Mouse (Mus musculus) kidney, embryonic 14.5 days (tissue): ENCODE results near the gene Sh2d1b1. TPM values are rescaled to one million over a fixed set of nuclear protein-coding genes. Genes with fewer than 3 reads are reported as not detected.
A peak's percentile ranks its signal among the peaks of the same experiment; 100 is the strongest.

Source experiments
- ATAC-seq: fragments of 200-750 bp; cut with Nextera tagmentation; 2 replicates; pipeline ENCODE4 v1.8.0; 2017; ENCODE audit warnings: moderate number of reproducible peaks, mild to moderate bottlenecking, moderate TSS enrichment, moderate library complexity; ENCODE audit not compliant: low FRiP score, low TSS enrichment
- H3K27ac ChIP-seq: fragments of 300-500 bp; sonication (generic); 2 replicates; pipeline ENCODE4 v1.5.1; 2014; ENCODE audit warnings: low read depth, mild to moderate bottlenecking, low read length, moderate library complexity, mixed read lengths
- H3K27me3 ChIP-seq: fragments of 300-500 bp; sonication (generic); 2 replicates; pipeline ENCODE4 v1.6.1; 2014; ENCODE audit warnings: mild to moderate bottlenecking, low read length; ENCODE audit not compliant: control insufficient read depth, insufficient read depth
- H3K36me3 ChIP-seq: fragments of 300-500 bp; sonication (generic); 2 replicates; pipeline ENCODE4 v1.6.1; 2014; ENCODE audit warnings: low read length, mixed read lengths; ENCODE audit not compliant: control insufficient read depth, insufficient read depth
- H3K4me1 ChIP-seq: fragments of 300-500 bp; sonication (generic); 2 replicates; pipeline ENCODE4 v1.6.1; 2014; ENCODE audit warnings: low read length, mixed read lengths; ENCODE audit not compliant: control insufficient read depth, insufficient read depth
- H3K4me2 ChIP-seq: fragments of 300-500 bp; sonication (generic); replicated peaks from 2 replicates; pipeline ENCODE4 v1.6.1; 2014; ENCODE audit warnings: low read depth, mild to moderate bottlenecking, low read length
- H3K4me3 ChIP-seq: fragments of 300-500 bp; sonication (generic); 2 replicates; pipeline ENCODE4 v1.5.1; 2014; ENCODE audit warnings: mild to moderate bottlenecking, low read length
- H3K9ac ChIP-seq: fragments of 300-500 bp; sonication (generic); 2 replicates; pipeline ENCODE4 v1.6.1; 2014; ENCODE audit warnings: low read depth, mild to moderate bottlenecking, low read length, moderate library complexity
- H3K9me3 ChIP-seq: fragments of 300-500 bp; sonication (generic); 2 replicates; pipeline ENCODE4 v1.6.1; 2016; ENCODE audit warnings: low read length; ENCODE audit not compliant: control insufficient read depth
- WGBS: fragments of 180-500 bp; shearing (Covaris S2); extraction: QIAGEN DNeasy Blood & Tissue Kit; methylation state at CpG from one replicate; pipeline ENCODE4 v1.1.7; 2014; 5-methylcytosine and 5-hydroxymethylcytosine counted together
- polyA plus RNA-seq: library from polyadenylated mRNA; unstranded; fragments of >200 nt; fragmentation: Nextera tagmentation; extraction: Ambion mirVana; gene quantifications from 2 replicates; pipeline ENCODE4 v1.2.1, GENCODE M21; 2014

The Sh2d1b1 gene
- polyA plus RNA-seq, 1 experiment from 2014 or later = not detected

DNA sequence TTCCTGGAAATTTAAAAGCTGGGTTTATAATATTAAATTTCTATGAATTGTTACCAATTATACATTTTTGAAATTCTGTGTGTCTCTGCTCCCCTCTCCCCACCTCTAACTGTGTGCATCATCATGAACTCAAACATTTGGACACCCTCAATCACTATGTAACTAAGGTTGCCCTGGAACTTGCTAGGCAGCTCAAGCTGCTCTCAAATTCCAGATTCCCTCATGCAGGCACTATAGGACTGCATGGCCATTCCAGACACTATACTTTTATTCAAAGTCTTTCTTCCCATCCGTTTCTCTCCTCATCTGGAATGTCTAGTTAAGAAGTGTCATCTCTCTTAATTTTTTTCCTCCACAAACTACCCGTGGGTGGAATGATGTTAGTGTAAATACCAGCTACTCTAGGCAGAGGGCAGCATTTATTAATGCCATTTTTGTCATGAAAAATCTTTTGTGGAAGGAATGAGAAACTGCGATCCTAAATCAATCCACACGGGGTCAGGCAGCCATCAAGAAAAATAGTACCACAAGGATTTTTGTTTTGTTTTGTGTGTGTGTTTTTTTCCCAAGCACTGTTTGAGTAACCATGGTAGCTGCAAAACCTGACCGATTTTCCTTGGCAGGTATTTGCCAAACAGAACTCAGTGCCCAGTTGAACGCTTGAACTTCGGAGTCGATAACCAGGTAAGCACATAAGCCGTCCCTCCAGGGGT is 15.3 kb downstream of the Sh2d1b1 start:
- Histone ChIP-seq H3K27me3 (no peaks in the 10 kb centered on the region), H3K4me3 (no peak overlapping the region), H3K9ac (no peak overlapping the region), H3K4me1 (no peaks in the 10 kb centered on the region), H3K36me3 (no peaks in the 10 kb centered on the region), H3K4me2 (no peak overlapping the region), H3K27ac (no peak overlapping the region), H3K9me3 (peaks cover 3% of the 10 kb centered on the region; the same call in 1 of the 2 replicates)
- WGBS = 45% methylated on average over 9 of the region's 9 CpGs
- no peak for ATAC-seq

DNA sequence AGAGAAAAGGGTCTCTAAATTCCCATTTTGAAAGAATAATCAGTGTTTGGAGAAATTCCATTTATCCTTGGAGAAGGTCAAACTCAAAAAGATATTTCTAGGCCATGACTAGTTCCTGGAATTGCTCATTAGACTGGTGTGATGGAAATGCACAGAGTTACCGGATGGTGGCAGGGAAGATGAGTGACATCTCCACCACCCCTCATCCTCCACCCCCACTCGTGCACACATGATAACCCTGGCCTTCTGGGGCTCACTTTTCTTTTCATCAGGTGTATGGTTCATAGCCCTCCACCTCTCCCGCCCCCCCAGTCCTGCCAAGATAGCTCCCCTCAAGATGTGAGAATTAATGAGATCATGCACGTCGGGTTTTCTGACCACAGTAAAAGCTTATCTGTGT is 16.1 kb downstream of the Sh2d1b1 start:
- H3K27me3 ChIP-seq = no peaks in the 10 kb centered on the region
- H3K36me3 ChIP-seq = no peaks in the 10 kb centered on the region
- H3K9me3 ChIP-seq = peaks cover 3% of the 10 kb centered on the region; the same call in 1 of the 2 replicates
- H3K4me2 ChIP-seq = no peak overlapping the region
- no peak for ATAC-seq
- WGBS = 78% methylated on average over 5 of the region's 5 CpGs
- H3K4me1 ChIP-seq = no peaks in the 10 kb centered on the region
- no peak overlapping the region for H3K4me3 ChIP-seq
- H3K27ac ChIP-seq = no peak overlapping the region
- no peak overlapping the region for H3K9ac ChIP-seq

DNA sequence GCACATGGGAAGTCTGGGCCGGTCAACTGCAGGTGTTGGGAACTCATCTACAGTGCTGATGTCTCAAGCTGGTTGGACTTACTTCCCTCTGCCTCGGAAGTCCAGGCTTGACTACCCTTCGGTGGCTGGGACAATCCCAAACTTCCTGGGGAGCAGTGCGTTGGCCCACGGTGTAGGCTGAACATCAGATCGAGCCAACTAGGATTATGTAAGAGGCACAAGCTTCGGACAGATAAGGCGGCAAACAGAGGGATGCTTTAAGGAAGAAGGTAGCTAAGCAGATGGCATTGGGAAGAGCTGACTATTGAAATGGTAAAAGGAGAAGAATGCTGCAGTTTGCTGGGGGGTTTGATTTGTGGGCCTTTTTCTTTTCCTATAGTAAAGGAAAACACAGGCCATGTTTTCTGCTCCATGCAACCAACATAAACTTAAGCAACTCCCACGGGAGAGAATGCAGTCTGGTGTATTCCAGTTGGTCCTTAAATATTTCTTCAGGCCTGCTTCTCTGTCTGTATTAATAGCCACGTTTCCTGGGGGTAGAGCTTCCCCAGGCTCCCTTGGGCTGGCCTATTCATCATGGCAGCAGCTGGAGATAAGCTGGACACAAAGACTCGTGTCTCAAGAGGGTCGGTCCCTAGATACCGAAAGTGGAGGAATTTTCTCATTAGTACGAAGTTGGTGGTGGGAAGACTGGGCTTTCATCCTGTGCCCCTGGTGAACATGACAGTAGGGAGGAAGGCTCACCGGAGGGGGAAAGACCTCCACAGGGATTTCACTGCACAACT is 17.9 kb downstream of the Sh2d1b1 start:
- Histone ChIP-seq H3K27ac (no peak overlapping the region), H3K9me3 (peaks cover under 1% of the 10 kb centered on the region; the same call in 1 of the 2 replicates), H3K4me1 (no peaks in the 10 kb centered on the region), H3K9ac (no peak overlapping the region), H3K27me3 (no peaks in the 10 kb centered on the region), H3K36me3 (no peaks in the 10 kb centered on the region), H3K4me3 (no peak overlapping the region), H3K4me2 (no peak overlapping the region)
- WGBS = 86% methylated on average over 15 of the region's 15 CpGs
- ATAC-seq = no peak

DNA sequence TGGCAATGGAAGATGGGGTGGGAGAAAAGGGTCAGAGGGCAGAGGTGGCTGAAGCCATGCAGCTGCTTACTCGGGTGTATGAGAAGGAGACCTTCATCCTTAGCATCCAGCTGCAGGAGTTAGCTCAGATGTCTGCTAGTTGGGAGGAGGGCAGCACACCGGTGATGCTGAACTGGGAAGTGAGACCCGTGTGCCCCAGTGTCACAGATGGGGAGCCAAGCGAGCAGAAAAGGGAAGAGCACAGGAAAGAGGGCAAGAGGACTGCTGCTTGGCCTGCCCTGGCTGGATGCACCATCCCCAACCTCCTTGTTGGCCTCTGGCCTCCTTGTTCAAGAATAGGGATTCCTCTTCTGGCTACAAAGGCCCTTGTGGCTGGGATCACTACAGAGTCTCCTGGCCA is 22.4 kb downstream of the Sh2d1b1 start:
- H3K36me3 ChIP-seq = no peaks in the 10 kb centered on the region
- H3K4me3 ChIP-seq = no peak overlapping the region
- no peak overlapping the region for H3K4me2 ChIP-seq
- no peak overlapping the region for H3K27ac ChIP-seq
- peak; percentile 69; the same call in 1 of the 2 replicates for ATAC-seq
- H3K9ac ChIP-seq = no peak overlapping the region
- no peaks in the 10 kb centered on the region for H3K4me1 ChIP-seq
- no peaks in the 10 kb centered on the region for H3K9me3 ChIP-seq
- H3K27me3 ChIP-seq = no peaks in the 10 kb centered on the region
- WGBS = 35% methylated on average over 4 of the region's 4 CpGs

DNA sequence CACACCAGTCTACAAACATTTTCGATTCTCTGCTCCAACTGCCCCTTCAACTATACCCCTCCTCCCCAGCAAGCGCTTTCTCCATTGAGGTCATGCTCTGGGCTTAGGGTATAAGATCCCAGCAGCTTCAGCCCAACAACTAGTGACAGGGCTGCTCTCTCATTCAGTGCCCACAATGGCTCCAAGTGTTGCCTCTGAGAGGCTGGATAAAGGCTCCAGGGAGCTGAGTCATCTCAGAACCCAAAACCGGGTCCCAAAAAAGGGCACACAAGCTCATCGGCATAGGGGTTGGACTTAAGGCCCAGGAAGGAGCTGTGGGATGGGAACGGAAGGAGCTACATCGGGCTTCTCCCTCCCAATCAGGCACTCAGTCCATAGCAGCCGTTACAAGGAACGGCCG is 24.6 kb downstream of the Sh2d1b1 start:
- WGBS = 91% methylated on average over 9 of the region's 9 CpGs
- H3K36me3 ChIP-seq = no peaks in the 10 kb centered on the region
- no peak overlapping the region for H3K4me2 ChIP-seq
- H3K27me3 ChIP-seq = no peaks in the 10 kb centered on the region
- no peak overlapping the region for H3K27ac ChIP-seq
- H3K9me3 ChIP-seq = no peaks in the 10 kb centered on the region
- no peak overlapping the region for H3K9ac ChIP-seq
- H3K4me1 ChIP-seq = no peaks in the 10 kb centered on the region
- no peak overlapping the region for H3K4me3 ChIP-seq
- no peak for ATAC-seq

DNA sequence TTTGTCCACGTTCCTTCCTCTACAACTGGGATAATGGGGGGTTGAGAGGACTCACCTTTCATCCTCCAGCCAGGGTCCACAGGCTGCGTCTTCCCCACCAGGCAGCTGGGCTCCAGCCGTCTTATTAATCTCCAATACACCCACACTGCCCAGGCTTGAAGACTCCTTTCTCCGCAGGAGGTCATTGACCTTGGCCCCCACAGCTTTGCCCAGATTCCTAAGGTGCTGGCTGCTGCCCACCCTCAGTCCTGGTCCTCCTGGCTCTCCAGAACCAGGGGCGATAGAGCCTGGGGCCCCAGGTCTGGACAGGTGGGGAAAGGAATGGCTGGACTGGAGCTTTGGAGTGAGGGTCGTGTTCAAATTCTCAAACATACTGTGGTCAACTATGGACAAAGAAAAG is 25.3 kb downstream of the Sh2d1b1 start:
- no peak for ATAC-seq
- no peaks in the 10 kb centered on the region for H3K4me1 ChIP-seq
- WGBS = 86% methylated on average over 6 of the region's 6 CpGs

DNA sequence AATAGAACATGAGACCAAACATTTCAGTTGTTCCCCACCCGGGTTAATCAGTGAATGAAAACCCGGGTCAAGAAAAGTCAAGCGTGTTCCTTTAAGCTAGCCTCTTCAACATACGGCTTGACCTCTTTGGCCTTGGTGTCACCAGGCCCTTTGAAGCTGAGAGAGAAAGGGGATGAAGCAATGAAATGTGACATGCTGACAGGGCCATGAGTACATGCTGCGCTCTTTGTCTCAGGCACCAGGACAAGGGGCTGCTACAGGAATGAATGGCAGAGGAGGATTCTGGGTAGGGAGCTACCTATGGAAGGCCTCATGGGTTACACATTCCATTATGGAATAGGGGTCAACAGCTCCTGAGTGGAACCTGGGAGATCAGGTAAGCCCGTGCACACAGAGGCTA is 26.0 kb downstream of the Sh2d1b1 start:
- 57% methylated on average over 6 of the region's 6 CpGs for WGBS
- H3K9ac ChIP-seq = no peak overlapping the region
- H3K4me1 ChIP-seq = no peaks in the 10 kb centered on the region
- no peaks in the 10 kb centered on the region for H3K27me3 ChIP-seq
- no peak for ATAC-seq
- no peak overlapping the region for H3K4me2 ChIP-seq
- no peak overlapping the region for H3K27ac ChIP-seq
- no peaks in the 10 kb centered on the region for H3K36me3 ChIP-seq
- H3K4me3 ChIP-seq = no peak overlapping the region
- H3K9me3 ChIP-seq = no peaks in the 10 kb centered on the region

More for the DNA sequence above, 25.3 kb downstream of the Sh2d1b1 start:
- Histone ChIP-seq H3K27me3 (no peaks in the 10 kb centered on the region), H3K27ac (no peak overlapping the region), H3K36me3 (no peaks in the 10 kb centered on the region), H3K9ac (no peak overlapping the region), H3K9me3 (no peaks in the 10 kb centered on the region), H3K4me2 (no peak overlapping the region), H3K4me3 (no peak overlapping the region)

DNA sequence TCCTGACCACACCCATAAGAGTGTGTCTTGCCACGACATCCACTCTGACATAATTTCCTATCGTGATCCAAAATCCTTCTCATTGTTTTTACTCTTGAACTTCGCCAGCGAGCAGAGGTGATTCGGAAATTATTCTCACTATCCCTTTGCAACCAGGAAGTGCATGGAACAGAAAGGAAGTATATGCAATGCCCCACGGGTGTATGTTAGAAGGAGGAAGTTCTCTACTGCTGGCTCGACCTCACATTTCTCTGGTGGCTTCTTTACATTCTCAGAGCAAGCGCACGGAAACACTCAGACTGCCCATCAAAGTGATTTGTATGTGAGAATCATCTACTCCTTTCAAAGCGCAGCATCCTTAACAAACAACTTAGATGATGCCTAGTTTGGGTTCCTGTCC is 27.9 kb downstream of the Sh2d1b1 start:
- Histone ChIP-seq H3K27ac (no peak overlapping the region), H3K4me2 (no peak overlapping the region), H3K4me1 (no peaks in the 10 kb centered on the region), H3K36me3 (no peaks in the 10 kb centered on the region), H3K9ac (no peak overlapping the region), H3K4me3 (no peak overlapping the region), H3K9me3 (no peaks in the 10 kb centered on the region), H3K27me3 (no peaks in the 10 kb centered on the region)
- ATAC-seq = no peak
- 87% methylated on average over 10 of the region's 10 CpGs for WGBS

DNA sequence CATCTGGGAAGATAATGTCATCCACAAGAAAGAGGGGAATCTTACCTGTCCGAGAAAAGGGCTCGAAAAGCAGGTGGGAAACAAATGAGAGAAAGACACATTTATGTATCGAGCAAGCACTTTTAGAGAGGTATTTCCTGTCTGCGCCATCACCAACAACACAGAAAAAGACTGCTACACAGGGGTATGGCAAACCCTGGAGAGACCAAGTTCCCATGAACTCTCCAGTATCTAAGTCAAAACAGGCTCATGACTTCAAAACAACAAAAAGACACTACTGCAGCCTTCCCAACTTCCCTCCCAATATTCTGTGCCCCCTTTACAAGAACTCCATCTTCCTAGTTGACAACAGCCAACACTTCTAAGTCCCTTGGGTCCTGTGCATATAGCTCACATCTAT is 29.1 kb downstream of the Sh2d1b1 start, which contains the start of gene Gm7694:
Gene Gm7694 (minus strand): TSS at position 101 of the 400 bp plus-strand sequence.
- WGBS = 93% methylated on average over 4 of the region's 4 CpGs
- ATAC-seq = no peak

More for the DNA sequence above, 29.1 kb downstream of the Sh2d1b1 start, which contains the start of gene Gm7694:
- no peaks in the 10 kb centered on the region for H3K9me3 ChIP-seq
- H3K9ac ChIP-seq = no peak within 1 kb of the TSS
- H3K4me1 ChIP-seq = no peaks in the 10 kb centered on the region
- no peak within 1 kb of the TSS for H3K4me2 ChIP-seq
- H3K4me3 ChIP-seq = no peak within 1 kb of the TSS
- no peaks in the 10 kb centered on the region for H3K36me3 ChIP-seq
- no peaks in the 10 kb centered on the region for H3K27me3 ChIP-seq
- H3K27ac ChIP-seq = no peak within 1 kb of the TSS
